ENCODE assay signal across 8 mouse cellular contexts in genomic region chr7:25390054-25390770, GRCm38 (mm10). TPM values are rescaled to one million over a fixed set of nuclear protein-coding genes. Genes with fewer than 3 reads are reported as not detected.
DNase-seq lines count a peak whose midpoint lies in the region; ATAC-seq lines count a peak whose summit lies in the region.

No protein-coding gene starts in this region.

- intact Hi-C loops in left cerebral cortex, postnatal 36 days (cut with DNase I) = no loop called here

- H3K4me2 ChIP-seq in heart, embryonic 11.5 days = no peak overlapping the region
- H3K4me2 ChIP-seq in intestine, embryonic 15.5 days (replicated peaks) = peak overlapping the region; percentile 11; the same call in 1 of the 2 replicates
- H3K4me2 ChIP-seq in lung, embryonic 15.5 days = peak overlapping the region; percentile 22; the same call in 1 of the 2 replicates

- H3K9me3 ChIP-seq in heart, embryonic 11.5 days (replicated peaks; ENCODE audit: control insufficient read depth, low read length) = no peaks in the 10 kb centered on the region
- no peaks in the 10 kb centered on the region for H3K9me3 ChIP-seq in intestine, embryonic 15.5 days
- H3K9me3 ChIP-seq in lung, embryonic 15.5 days = no peaks in the 10 kb centered on the region

- peaks cover 13% of the 10 kb centered on the region for H3K4me1 ChIP-seq in heart, embryonic 11.5 days (ENCODE audit: control insufficient read depth, insufficient read depth, low read length)
- peaks cover 51% of the 10 kb centered on the region for H3K4me1 ChIP-seq in intestine, embryonic 15.5 days (replicated peaks)
- peaks cover 56% of the 10 kb centered on the region for H3K4me1 ChIP-seq in lung, embryonic 15.5 days

- no peak overlapping the region for H3K4me3 ChIP-seq in heart, embryonic 11.5 days (ENCODE audit: low read depth, low read length)
- no peak overlapping the region for H3K4me3 ChIP-seq in intestine, embryonic 15.5 days (replicated peaks)
- H3K4me3 ChIP-seq in lung, embryonic 15.5 days = no peak overlapping the region

- no peak overlapping the region for H3K27ac ChIP-seq in heart, embryonic 11.5 days (ENCODE audit: low read depth, low read length)
- H3K27ac ChIP-seq in intestine, embryonic 15.5 days = peak overlapping the region; percentile 59
- H3K27ac ChIP-seq in lung, embryonic 15.5 days = peak overlapping the region; percentile 69

- peak; percentile 99 for DNase-seq in heart, adult 11 months
- peak; percentile 68 for DNase-seq in Muller cell, postnatal 12 days (ENCODE audit: inconsistent ontology term)
- DNase-seq in fat pad, adult 2 months (ENCODE audit: extremely low read depth, low read depth, low spot score) = peak; percentile 45
- no peak for DNase-seq in retina, embryonic 14.5 days (ENCODE audit: low spot score)
- no peak for DNase-seq in left cerebral cortex, postnatal 36 days (ENCODE audit: low spot score in 2 of 2)

- WGBS in heart, embryonic 11.5 days (ENCODE audit: insufficient replicate concordance) = 49% methylated on average over 8 of the region's 8 CpGs
- 48% methylated on average over 8 of the region's 8 CpGs for WGBS in intestine, embryonic 15.5 days
- WGBS in lung, embryonic 15.5 days = 47% methylated on average over 8 of the region's 8 CpGs

- peaks cover 10% of the 10 kb centered on the region; the same call in 1 of the 2 replicates for H3K27me3 ChIP-seq in heart, embryonic 11.5 days (ENCODE audit: control insufficient read depth, insufficient read depth, low read length)
- no peaks in the 10 kb centered on the region for H3K27me3 ChIP-seq in intestine, embryonic 15.5 days (replicated peaks)
- H3K27me3 ChIP-seq in lung, embryonic 15.5 days = no peaks in the 10 kb centered on the region

- ATAC-seq in heart, embryonic 11.5 days (replicated peaks; ENCODE audit: insufficient number of reproducible peaks, low FRiP score, low TSS enrichment) = no peak
- peak; percentile 76 for ATAC-seq in intestine, embryonic 15.5 days
- ATAC-seq in lung, embryonic 15.5 days (ENCODE audit: borderline replicate concordance, extremely low read depth, low FRiP score, low TSS enrichment) = peak; percentile 17; the same call in 1 of the 2 replicates

- H3K9ac ChIP-seq in heart, embryonic 11.5 days (ENCODE audit: low read depth, low read length) = no peak overlapping the region
- no peak overlapping the region for H3K9ac ChIP-seq in intestine, embryonic 15.5 days
- H3K9ac ChIP-seq in lung, embryonic 15.5 days = no peak overlapping the region

- H3K36me3 ChIP-seq in heart, embryonic 11.5 days (ENCODE audit: control insufficient read depth, insufficient read depth, low read length) = peaks cover 2% of the 10 kb centered on the region; the same call in 1 of the 2 replicates
- H3K36me3 ChIP-seq in intestine, embryonic 15.5 days = no peaks in the 10 kb centered on the region
- H3K36me3 ChIP-seq in lung, embryonic 15.5 days = peaks cover 10% of the 10 kb centered on the region; the same call in 1 of the 2 replicates

RNA-seq across cellular contexts. Expression of gene Lipe, which starts 8.3 kb away (rescaled TPM):
- polyA plus RNA-seq in heart, embryonic 11.5 days (2014; fragmentation: Nextera tagmentation; extraction: Ambion mirVana) = 1.6 and 2.1 TPM in 2 replicates
- polyA plus RNA-seq in intestine, embryonic 15.5 days (2015; fragmentation: Nextera tagmentation; extraction: Ambion mirVana) = 7.0 and 8.8 TPM in 2 replicates
- polyA plus RNA-seq in lung, embryonic 15.5 days (2015; fragmentation: Nextera tagmentation; extraction: Ambion mirVana) = 9.3 and 9.4 TPM in 2 replicates
- total RNA-seq in left cerebral cortex, postnatal 36 days (2021) = 10 to 100 TPM in 1 of 2 experiments, 1 to 10 TPM in 1; 6.0 to 11.2 TPM

RNA-seq across cellular contexts. Expression of gene Cnfn, which starts 20.7 kb away (rescaled TPM):
- polyA plus RNA-seq in heart, embryonic 11.5 days (2014; fragmentation: Nextera tagmentation; extraction: Ambion mirVana) = not detected in 2 replicates
- 0.47 and 0.63 TPM in 2 replicates for polyA plus RNA-seq in intestine, embryonic 15.5 days (2015; fragmentation: Nextera tagmentation; extraction: Ambion mirVana)
- 0.52 and 0.57 TPM in 2 replicates for polyA plus RNA-seq in lung, embryonic 15.5 days (2015; fragmentation: Nextera tagmentation; extraction: Ambion mirVana)
- not detected for total RNA-seq in left cerebral cortex, postnatal 36 days (2021)

RNA-seq across cellular contexts. Expression of gene Cxcl17, which starts 22.5 kb away (rescaled TPM):
- polyA plus RNA-seq in heart, embryonic 11.5 days (2014; fragmentation: Nextera tagmentation; extraction: Ambion mirVana) = not detected in 2 replicates
- polyA plus RNA-seq in intestine, embryonic 15.5 days (2015; fragmentation: Nextera tagmentation; extraction: Ambion mirVana) = 0.45 TPM in 1 of 2 replicates, not detected in the other
- 0.21 and 0.34 TPM in 2 replicates for polyA plus RNA-seq in lung, embryonic 15.5 days (2015; fragmentation: Nextera tagmentation; extraction: Ambion mirVana)
- total RNA-seq in left cerebral cortex, postnatal 36 days (2021) = not detected

Comparison
In these comparisons a context has a peak if more than half of its experiments do, and no peak if none do; other contexts are left out.
1. DNase-seq: peak in heart, adult 11 months (single experiment), Muller cell, postnatal 12 days (single experiment) and fat pad, adult 2 months (single experiment); none in retina, embryonic 14.5 days (single experiment) and left cerebral cortex, postnatal 36 days (0 of 2).